Mouse (Mus musculus) embryonic fibroblast, embryonic 13.5 days (primary cell): ENCODE measurements around the gene Letm1. TPM values are rescaled to one million over a fixed set of nuclear protein-coding genes. Genes with fewer than 3 reads are reported as not detected.

Source experiments
- H3K27ac ChIP-seq: 2 replicates; pipeline ENCODE4 v1.5.1; 2012; ENCODE audit warnings: low read length, control low read depth, inconsistent platforms; ENCODE audit not compliant: insufficient read depth
- H3K4me1 ChIP-seq: 2 replicates; pipeline ENCODE4 v1.6.1; 2011; ENCODE audit warnings: low read length; ENCODE audit not compliant: control insufficient read depth, insufficient read depth
- H3K4me3 ChIP-seq: 2 replicates; pipeline ENCODE4 v1.5.1; 2011; ENCODE audit warnings: mild to moderate bottlenecking, control low read depth, low read length; ENCODE audit not compliant: insufficient read depth
- CTCF ChIP-seq: IDR thresholded peaks from 2 replicates; pipeline ENCODE4 v1.5.1; 2011; ENCODE audit warnings: mild to moderate bottlenecking, control low read depth, low read length, moderate library complexity, borderline replicate concordance; ENCODE audit not compliant: insufficient read depth
- POLR2A ChIP-seq: IDR thresholded peaks from 2 replicates; pipeline ENCODE4 v1.6.1; 2011; ENCODE audit warnings: low read depth, mild to moderate bottlenecking, control low read depth, low read length, moderate library complexity
- polyA plus RNA-seq: library from polyadenylated mRNA; stranded (reverse); fragments of >200 nt; gene quantifications from 2 replicates; pipeline ENCODE4 v1.2.4, GENCODE M21; 2011; ENCODE audit warnings: low read depth; ENCODE audit not compliant: missing spikeins, insufficient read length

Gene Letm1
- polyA plus RNA-seq, 1 experiment, result 27.0 TPM

- Histone ChIP-seq H3K27ac (peak within 1 kb of the TSS; percentile 85), H3K4me1 (peaks cover 2% of the 10 kb centered on the region; the same call in 1 of the 2 replicates), H3K4me3 (peak within 1 kb of the TSS; percentile 98)
- TF ChIP-seq POLR2A (peak; percentile 61), CTCF (no peak)
Measured at GRCm38 (mm10) chr5:33819876-33820732, 37.5 kb upstream of the Letm1 start, which contains the start of gene Nsd2. Nsd2 (plus strand) TSS chr5:33820725.

DNA sequence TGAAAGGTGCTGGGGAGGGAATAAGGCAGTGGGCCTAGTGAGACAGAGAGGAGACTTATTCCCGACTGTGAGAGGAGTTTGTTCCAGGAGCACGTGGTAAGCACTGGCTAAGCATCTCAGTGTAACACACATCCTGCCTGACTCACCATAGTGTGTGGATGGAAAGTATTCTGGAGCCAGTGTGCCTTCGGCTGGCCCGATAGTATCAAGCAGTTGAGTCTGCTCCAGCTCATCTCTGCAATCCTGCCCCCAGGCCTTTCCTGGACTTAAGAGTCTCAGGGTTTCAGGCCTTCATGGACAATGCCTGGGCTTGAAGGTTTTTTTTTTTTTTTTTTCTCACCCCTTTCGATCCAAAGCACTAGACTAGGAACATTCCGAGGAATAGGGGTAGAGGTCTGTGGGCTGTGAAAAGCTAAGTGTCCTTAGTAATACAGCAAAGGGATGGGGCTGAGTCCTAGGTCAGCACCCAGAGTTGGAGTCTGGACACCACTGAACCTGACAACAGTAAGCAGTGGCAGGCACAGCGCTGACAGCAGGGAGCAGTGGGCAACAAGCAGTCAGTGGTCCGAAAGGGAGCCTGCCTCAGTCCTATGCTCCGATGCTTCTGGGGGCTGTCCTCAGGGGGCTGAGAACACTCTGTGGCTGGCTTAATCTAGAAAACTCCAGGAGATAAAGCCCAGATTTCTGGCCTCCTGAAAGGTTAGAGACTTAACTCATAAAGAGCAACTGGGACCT, 36.7 kb upstream of the Letm1 start:
- H3K27ac ChIP-seq, result peak overlapping the region; percentile 72
- no peak for TF ChIP-seq CTCF
- peak; percentile 79 for TF ChIP-seq POLR2A
- H3K4me3 ChIP-seq, result peak overlapping the region; percentile 60
- peaks cover 2% of the 10 kb centered on the region; the same call in 1 of the 2 replicates for H3K4me1 ChIP-seq

GRCm38 (mm10) chr5:33818104-33818503, 35.5 kb upstream of the Letm1 start:
- Histone ChIP-seq H3K27ac (no peak overlapping the region), H3K4me1 (peaks cover 2% of the 10 kb centered on the region; the same call in 1 of the 2 replicates)
- TF ChIP-seq CTCF, result no peak
- TF ChIP-seq POLR2A, result no peak

GRCm38 (mm10) chr5:33816008-33816725, 33.5 kb upstream of the Letm1 start:
- no peak for TF ChIP-seq POLR2A
- H3K27ac ChIP-seq, result no peak overlapping the region
- H3K4me3 ChIP-seq, result no peak overlapping the region
- 0 out of 2 replicates have a peak, but pooled peaks cover 2% of the 10 kb centered on the region for H3K4me1 ChIP-seq

More at GRCm38 (mm10) chr5:33818104-33818503, 35.5 kb upstream of the Letm1 start:
- H3K4me3 ChIP-seq, result no peak overlapping the region

DNA sequence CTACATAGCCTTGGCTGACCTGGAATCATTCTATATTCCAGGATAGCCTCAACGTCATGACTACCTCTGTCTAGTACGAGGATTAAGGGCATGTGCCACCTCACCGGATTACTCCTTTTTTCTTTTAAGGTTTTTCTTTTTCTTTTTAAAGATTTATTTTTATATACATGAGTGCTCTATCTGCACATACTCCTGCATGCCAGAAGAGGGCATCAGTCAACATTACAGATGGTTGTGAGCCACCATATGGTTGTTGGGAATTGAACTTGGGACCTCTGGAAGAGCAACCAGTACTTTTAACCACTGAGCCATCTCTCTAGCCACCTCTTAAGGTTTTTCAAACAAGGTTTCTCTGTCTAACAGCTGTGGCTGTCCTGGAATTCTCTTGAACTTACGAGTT, 28.9 kb upstream of the Letm1 start:
- no peak for TF ChIP-seq CTCF
- no peak for TF ChIP-seq POLR2A

GRCm38 (mm10) chr5:33803337-33803736, 20.7 kb upstream of the Letm1 start:
- H3K4me1 ChIP-seq, result no peaks in the 10 kb centered on the region
- TF ChIP-seq POLR2A, result no peak
- no peak overlapping the region for H3K4me3 ChIP-seq
- no peak overlapping the region for H3K27ac ChIP-seq

More for the DNA sequence above, 28.9 kb upstream of the Letm1 start:
- no peaks in the 10 kb centered on the region for H3K4me1 ChIP-seq
- no peak overlapping the region for H3K4me3 ChIP-seq
- H3K27ac ChIP-seq, result no peak overlapping the region

DNA sequence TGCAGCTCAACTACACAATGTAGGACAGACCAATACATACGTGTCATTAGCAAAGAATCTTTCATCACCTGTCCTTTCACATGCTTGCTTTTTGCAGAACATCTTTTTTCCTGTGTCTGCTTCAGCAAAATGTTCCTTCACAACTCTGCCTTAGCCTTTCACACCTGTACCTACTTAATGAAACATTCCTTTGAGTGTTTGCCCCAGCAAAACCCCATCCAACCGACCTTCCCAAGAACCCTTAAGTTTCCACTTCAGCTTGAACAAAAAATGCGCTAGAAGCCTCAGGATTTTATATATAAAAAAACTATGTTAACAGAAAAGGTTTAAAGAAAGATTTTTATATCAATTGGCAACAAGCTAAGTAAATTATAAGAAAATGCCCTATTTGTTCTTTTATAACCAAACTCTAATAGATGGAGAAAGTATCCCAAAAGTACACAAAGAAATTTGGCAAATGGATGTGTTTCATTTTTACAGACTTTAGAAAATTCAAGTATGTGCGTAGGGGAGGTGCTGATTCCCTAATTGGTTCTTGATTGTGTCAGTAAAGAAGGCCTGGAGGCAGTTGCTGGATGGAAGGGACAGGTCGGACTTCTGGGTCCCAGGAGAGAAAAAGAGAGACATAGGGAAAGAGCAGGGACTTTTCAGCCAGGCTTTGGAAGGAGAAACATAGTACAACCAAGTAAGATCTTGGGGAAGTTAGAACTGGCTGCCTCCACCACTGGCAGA, 9.5 kb upstream of the Letm1 start:
- TF ChIP-seq POLR2A (no peak), CTCF (no peak)
- H3K4me3 ChIP-seq, result no peak overlapping the region
- no peaks in the 10 kb centered on the region for H3K4me1 ChIP-seq
- H3K27ac ChIP-seq, result no peak overlapping the region

- Histone ChIP-seq H3K4me1 (no peaks in the 10 kb centered on the region; the same call in none of the 2 replicates), H3K27ac (no peak overlapping the region), H3K4me3 (peak overlapping the region; percentile 81)
- TF ChIP-seq CTCF (no peak), POLR2A (no peak)
Measured at GRCm38 (mm10) chr5:33782999-33783390, 378 bp upstream of the Letm1 start.

GRCm38 (mm10) chr5:33781964-33782344, 663 bp downstream of the Letm1 start:
- H3K4me1 ChIP-seq, result no peaks in the 10 kb centered on the region; the same call in none of the 2 replicates
- H3K27ac ChIP-seq, result no peak overlapping the region
- peak overlapping the region; percentile 81 for H3K4me3 ChIP-seq
- TF ChIP-seq CTCF, result no peak
- no peak for TF ChIP-seq POLR2A
